Mouse (Mus musculus) splenic B cell, adult 2 months (primary cell): ENCODE data around the gene Gc.
A peak's percentile ranks its signal among the peaks of the same experiment; 100 is the strongest.

Experiments used
- DNase-seq: peaks from one replicate; pipeline ENCODE4 v3.0.0-alpha.2; 2011; ENCODE audit warnings: low read depth, low spot score
- H3K27me3 ChIP-seq: 2 replicates; pipeline ENCODE4 v1.6.1; 2012; ENCODE audit warnings: mild to moderate bottlenecking, low read length, moderate library complexity, mixed read lengths; ENCODE audit not compliant: control insufficient read depth, poor library complexity, insufficient read depth, severe bottlenecking
- H3K36me3 ChIP-seq: 2 replicates; pipeline ENCODE4 v1.6.1; 2012; ENCODE audit warnings: mild to moderate bottlenecking, low read length, moderate library complexity, mixed read lengths; ENCODE audit not compliant: control insufficient read depth, poor library complexity, insufficient read depth, severe bottlenecking

Gc gene

DNA sequence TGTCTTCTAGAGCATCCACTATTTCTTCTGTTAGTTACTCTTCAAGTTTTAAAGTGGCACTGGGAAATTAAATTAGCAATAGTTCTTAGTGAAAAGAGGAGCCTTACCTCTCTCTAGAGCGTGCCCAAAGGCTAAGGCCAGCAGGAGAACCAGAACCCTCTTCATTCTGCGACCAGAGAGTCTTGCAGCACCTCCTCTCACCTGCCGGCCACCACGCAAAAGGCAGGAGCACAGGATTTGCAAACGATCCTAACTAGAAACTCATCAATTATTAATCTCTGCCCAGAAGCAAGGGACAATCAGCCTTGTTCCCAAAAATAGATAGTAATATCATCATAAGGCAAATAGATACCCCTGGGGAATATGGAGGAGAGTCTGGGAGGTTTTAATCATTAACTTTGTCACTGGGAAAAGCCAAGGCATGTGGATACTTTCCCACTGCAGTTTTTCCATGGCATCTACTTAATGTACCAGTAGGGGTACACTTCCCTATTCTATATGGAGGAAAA lies at the start of gene Gc:
Gene Gc, minus strand, starts transcription at position 345 of the 509 bp plus-strand sequence.
- no peaks in the 10 kb centered on the region for H3K27me3 ChIP-seq
- no peaks in the 10 kb centered on the region for H3K36me3 ChIP-seq
- no peak for DNase-seq

DNA sequence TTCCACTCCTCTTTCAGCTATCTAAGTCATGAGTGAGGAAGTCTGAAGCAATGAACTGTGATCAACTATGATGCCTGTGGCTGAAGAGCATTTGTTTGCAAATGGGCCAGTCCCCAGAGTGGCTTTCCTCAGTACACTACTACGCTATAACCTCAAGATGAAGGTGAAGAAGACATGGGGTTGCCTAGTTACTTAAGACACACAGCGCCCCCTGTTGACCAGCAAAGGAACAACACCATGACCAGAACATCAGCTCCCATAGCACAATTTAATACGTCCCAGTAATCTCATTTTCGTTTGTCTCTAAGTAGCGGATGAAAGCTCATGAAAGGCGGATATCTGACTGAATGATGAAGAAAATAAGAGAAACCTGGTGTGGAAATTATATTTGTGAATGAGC lies 42.5 kb upstream of the Gc start:
- DNase-seq, result peak; percentile 3
- Histone ChIP-seq H3K27me3 (no peaks in the 10 kb centered on the region), H3K36me3 (no peaks in the 10 kb centered on the region)

DNA sequence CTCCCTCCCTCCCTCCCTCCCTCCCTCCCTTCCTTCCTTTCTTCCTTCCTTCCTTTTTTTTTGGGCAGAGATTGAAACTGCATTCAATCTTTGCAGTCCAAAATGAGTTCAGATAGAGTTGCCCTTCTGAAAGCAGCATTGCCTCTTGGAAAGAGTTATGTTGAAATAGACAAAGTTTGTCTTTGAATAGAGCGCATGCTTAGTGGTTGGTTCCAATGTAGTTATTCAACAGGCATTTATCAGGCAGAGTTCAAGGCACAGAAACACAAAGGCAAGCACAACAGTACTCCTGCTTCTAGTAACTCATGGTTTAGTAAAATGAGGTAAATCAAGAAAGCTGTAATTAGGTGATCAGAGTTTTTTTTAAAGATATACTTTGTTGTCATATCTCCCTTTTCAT lies 34.9 kb upstream of the Gc start:
- Histone ChIP-seq H3K36me3 (no peaks in the 10 kb centered on the region), H3K27me3 (no peaks in the 10 kb centered on the region)
- DNase-seq, result no peak

DNA sequence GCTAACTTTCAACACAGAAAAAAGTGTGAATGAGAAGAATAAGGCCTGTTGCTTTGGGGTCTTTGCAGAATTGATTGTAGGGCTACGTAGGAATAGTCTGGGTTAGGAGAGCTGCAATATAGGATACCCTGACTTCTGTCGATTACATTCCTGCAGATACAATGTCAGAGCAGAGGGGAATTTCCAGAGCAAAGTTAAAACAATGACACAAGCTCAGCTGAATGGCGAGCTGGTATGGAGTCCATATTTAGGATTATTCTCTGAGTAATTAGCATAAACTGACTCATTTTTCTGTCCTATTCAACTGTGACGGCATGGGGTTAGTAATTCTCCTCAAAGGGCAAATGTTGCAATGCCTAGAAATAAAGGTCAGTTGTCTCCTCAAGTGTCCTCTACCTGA lies 12.8 kb upstream of the Gc start:
- DNase-seq, result no peak
- no peaks in the 10 kb centered on the region for H3K36me3 ChIP-seq
- H3K27me3 ChIP-seq, result no peaks in the 10 kb centered on the region

DNA sequence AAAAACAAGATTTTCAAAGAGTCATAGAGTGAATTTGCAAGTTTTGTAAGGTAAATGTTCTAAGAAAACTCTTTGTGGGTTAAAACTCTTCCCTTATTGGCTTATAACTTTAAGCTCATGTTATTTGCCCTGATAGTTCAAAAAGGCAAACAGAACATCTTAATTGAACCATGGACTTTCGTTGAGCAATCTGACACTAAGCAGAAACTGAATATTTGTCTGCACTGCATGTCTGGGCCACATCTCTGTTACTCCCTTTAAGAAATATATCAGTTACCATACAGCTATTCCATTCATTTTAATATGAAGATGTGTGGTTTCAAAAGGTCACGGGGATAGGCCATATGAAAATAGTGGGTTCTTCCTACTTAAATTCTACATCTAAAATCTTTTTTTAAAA lies 10.2 kb upstream of the Gc start:
- DNase-seq, result no peak
- no peaks in the 10 kb centered on the region for H3K27me3 ChIP-seq
- H3K36me3 ChIP-seq, result no peaks in the 10 kb centered on the region

DNA sequence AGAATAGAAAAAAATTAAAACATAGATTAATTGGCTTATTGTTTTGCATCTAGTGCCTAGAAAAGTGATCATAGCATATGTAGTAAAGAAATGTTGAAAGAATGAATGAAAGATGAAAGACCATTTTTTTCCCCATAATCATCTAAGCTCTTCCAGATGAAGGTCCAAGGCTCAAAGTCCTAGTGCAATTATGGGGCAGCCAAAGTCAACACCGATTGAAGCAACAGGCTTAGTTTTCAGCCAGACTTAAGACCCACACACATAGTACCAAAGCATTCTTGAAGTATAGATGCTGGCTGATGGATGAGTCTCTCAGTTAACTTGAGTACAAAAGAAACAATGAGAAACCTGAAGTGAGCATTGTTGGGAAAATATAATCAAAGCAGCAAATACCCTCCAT lies 9.3 kb upstream of the Gc start:
- H3K36me3 ChIP-seq, result no peaks in the 10 kb centered on the region
- no peak for DNase-seq

DNA sequence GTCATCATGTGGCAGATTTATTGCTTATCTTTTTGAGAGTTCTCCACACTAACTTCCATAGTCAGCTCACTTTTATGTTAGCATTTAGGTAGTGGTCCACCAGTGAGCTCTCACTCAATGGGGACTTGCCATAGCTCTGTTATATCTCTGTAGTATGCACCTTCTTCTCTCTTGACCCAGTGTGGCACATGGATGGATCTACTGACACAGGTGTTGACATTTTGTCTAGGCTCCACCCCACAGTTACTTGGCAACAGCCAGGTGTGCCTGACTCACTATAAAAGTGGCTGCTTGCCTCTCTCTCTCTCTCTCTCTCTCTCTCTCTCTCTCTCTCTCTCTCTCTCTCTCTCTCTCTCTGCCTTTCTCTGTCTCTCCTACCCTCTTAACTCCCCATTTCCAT lies 8.6 kb upstream of the Gc start:
- H3K27me3 ChIP-seq, result no peaks in the 10 kb centered on the region
- no peaks in the 10 kb centered on the region for H3K36me3 ChIP-seq
- no peak for DNase-seq

More for the DNA sequence above, 9.3 kb upstream of the Gc start:
- no peaks in the 10 kb centered on the region for H3K27me3 ChIP-seq

DNA sequence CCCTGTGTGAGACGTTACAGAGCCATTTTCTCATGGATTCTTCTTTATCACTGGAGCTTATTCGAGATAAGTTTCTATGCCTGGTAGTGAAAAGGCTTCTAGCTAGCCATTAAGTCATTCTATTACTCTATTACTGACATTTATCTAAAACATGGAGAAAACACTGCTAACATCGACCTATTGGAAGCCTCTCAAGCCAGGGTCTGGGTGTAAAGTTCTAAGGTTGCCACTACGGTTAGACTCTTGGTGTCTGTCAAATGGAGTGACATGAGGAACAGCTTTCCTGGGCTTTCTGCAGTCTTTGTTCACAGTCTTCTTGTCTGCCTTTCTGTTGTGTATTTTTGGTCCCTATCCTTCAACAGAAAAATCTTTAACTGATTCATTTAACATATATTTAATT lies 4.1 kb upstream of the Gc start:
- no peaks in the 10 kb centered on the region for H3K27me3 ChIP-seq
- DNase-seq, result no peak
- no peaks in the 10 kb centered on the region for H3K36me3 ChIP-seq

DNA sequence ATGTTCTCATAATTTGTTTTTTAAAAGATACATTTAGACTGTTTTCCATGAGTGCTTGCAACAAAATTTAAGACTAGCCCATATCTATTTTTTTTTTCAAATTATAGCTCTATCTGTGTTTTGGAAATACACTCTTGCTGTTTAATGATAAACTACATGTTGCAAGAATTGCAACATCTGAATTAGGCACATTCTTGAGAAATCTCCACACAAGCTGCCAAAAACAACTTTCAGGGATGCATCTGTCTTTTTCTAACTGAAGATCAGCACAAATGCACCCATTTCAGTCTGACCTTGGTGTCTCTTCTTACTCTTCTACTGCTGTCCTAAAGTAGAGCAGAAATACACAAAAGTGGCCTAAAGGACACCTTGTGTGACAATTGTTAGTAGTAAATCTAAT lies 1.9 kb upstream of the Gc start:
- Histone ChIP-seq H3K27me3 (no peaks in the 10 kb centered on the region), H3K36me3 (no peaks in the 10 kb centered on the region)
- no peak for DNase-seq

DNA sequence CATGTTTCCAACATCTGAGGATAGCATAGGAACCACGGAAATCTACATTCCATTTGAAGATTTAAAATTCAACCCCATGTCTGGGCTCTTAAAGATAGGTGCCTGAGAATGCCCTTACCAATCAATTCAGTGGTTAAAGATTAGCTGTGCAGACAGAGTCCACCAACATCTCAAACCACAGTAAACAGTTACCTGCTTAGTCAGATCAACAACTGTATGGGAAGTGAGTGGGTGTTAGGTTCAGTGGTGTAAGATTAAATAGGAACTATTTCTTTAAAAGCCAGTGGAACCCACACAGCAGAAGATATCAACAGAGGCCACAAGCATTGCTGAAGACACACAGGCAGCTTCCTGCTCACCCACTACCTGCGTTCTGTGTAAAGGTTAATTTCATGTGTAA lies 1.3 kb upstream of the Gc start:
- DNase-seq, result no peak
- no peaks in the 10 kb centered on the region for H3K36me3 ChIP-seq
- no peaks in the 10 kb centered on the region for H3K27me3 ChIP-seq

DNA sequence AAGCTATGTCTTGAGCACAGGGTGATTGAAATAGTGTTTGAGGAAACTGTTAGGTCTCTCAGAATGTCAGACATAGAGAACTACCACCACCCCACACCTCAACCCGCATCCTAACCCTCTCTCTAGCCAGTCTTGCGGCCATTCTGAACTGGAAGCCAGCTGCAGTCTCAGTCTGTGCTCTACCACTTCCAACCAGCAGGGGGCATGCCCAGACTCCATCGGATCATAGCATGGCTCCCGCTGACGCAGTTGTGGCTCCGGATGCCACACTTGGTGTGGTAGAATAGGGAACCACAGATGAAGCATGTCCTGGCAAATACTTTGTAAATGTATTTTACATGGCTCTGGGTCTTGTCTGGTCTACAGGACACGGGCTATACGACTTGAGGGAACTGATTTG lies 2.2 kb downstream of the Gc start:
- H3K27me3 ChIP-seq, result no peaks in the 10 kb centered on the region
- no peak for DNase-seq
- H3K36me3 ChIP-seq, result no peaks in the 10 kb centered on the region

DNA sequence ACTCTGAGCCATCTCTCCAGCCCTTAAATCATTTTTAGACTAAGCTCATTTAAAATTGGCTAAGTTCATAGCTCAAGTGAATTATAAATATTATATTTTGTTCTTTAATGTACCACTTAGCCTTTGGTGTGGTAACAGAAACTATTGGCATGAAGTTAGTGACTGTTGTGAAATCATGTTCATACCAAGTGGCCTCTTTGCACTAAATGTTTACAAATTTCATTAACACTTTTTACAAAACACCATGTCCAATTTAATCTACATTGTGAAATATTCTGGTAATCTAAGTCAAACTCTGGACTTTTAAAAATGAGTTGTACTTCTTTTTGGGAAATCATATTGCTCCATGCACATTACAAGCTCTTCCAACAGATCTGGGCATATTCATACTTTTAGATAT lies 6.9 kb downstream of the Gc start:
- DNase-seq, result no peak
- H3K27me3 ChIP-seq, result no peaks in the 10 kb centered on the region
- no peaks in the 10 kb centered on the region for H3K36me3 ChIP-seq

DNA sequence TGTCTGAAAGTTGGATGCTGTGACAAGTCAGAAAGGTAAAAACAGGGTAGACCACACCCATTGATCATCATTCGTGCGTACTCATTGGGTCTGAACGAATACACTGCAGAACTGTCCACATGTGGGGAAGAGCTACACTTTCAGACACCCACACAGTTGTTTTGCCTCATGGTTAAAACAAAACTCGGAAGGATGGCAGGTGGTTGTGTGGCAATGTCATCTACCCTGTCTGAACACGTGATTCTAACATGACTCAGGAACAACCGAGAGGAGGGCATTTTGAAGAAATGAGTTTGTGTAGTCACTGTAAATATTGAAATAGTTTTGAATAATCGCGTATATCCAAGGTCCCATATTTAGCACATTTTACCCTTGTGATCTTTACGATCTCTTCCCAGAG lies 8.4 kb downstream of the Gc start:
- Histone ChIP-seq H3K27me3 (no peaks in the 10 kb centered on the region), H3K36me3 (no peaks in the 10 kb centered on the region)
- no peak for DNase-seq

DNA sequence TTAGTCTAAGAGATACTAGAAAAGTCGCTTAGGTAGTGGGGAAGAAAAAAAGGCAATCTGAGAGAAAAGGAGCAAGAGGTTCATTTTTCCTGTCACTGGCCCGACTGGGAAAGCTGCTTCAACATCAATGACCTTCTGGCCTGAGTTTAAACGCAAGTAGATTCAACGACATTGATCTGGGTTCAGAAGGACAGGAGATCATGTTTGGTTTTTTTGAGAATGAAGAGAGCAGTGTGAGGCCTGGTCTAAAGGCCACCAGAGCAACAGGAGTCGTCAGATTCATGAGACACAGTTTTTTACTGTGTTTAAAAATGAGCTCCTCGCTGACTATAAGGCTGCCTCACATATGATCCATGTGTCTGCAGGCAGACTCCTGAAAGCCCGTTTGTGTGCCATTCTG lies 9.7 kb downstream of the Gc start:
- DNase-seq, result no peak
- Histone ChIP-seq H3K27me3 (no peaks in the 10 kb centered on the region), H3K36me3 (no peaks in the 10 kb centered on the region)

DNA sequence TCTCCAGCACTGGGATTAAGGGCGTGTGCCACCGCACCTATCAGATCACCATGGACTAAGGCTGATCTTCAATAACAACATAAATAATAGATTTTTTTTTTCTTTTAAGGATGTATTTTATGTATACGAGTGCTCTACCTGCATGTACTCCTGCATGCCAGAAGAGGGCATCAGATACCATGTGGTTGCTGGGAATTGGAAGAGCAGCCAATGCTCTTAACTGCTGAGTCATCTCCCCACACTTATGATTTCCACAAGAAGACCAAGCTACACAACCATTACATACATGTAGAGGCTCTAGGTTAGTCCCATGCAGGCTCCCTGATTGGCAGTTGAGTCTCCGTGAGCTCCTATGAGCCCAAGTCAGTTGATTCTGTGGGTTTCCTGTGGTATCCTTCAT lies 13.3 kb downstream of the Gc start:
- Histone ChIP-seq H3K36me3 (no peaks in the 10 kb centered on the region), H3K27me3 (no peaks in the 10 kb centered on the region)
- no peak for DNase-seq

DNA sequence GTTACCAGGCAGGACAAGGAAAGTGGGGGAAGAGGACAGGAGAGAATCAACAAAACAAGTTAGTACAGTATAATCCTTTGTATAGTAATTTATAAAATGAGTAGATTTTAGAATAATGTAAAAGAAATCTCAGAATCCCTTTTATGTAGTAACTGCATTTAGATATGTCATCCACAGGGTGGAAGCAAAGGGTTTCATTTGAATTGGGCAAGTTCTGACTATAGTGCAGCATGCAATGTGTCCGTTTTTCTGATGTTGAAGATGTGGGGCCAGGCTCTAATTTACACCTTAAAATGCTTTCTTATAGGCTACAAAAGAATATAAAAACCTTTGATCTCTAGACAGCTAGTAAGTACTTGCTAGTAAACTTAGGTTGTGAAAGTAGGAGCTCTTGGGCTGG lies 46.2 kb downstream of the Gc start:
- no peaks in the 10 kb centered on the region for H3K36me3 ChIP-seq
- no peaks in the 10 kb centered on the region for H3K27me3 ChIP-seq
- DNase-seq, result no peak
